Mouse (Mus musculus): ENCODE measurements around the gene Fndc10. TPM values are rescaled to one million over a fixed set of nuclear protein-coding genes. Genes with fewer than 3 reads are reported as not detected.

Fndc10 gene
- polyA plus RNA-seq, 1 experiment from 2014 or later: 2.4 TPM

DNA sequence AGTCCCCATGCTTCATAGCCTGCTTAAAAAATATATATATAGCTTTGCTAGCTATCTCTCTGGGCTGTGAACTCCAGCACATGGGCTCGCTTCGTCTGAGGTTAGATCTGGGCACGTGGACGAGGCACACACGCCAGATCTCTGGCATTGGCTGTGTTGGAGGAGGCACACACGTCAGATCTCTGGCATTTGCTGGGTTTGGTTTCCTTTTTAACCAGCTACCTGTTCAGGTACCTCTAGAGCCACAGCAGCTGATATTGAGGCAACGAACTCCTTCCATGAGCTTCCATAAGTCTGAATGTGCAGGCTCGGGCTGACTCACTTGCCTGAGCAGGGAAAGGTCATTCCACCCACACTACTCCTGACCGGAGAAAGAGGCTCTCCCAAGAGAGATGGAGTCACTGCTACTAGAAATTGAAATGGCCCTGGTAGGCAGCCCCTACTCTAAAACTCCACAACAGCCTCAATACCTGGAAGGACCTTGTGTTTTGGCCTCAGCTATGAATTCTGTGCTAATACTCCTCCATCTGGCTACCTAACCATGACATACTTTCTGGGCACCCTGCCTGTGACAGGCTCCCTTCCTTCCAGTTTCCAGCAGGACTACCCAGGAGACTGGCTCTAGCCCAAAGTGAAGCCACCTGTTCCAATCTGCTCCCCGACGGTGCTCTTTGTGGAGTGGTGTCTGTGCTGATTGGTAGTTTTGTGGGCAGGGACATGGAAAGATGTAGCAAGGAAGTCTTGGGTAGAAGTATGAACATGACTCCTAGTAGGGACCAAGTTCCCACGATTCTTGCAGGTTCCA, 3.4 kb upstream of the Fndc10 start:
- no peak for ATAC-seq (ENCODE audit: insufficient number of reproducible peaks, insufficient read depth, low FRiP score, low read depth)
- Histone ChIP-seq H3K27me3 (ENCODE audit: control insufficient read depth, insufficient read depth, low read length) (peaks cover 12% of the 10 kb centered on the region; the same call in 1 of the 2 replicates), H3K9ac (ENCODE audit: low read length) (no peak overlapping the region), H3K9me3 (ENCODE audit: control insufficient read depth, low read length) (no peaks in the 10 kb centered on the region), H3K4me2 (ENCODE audit: low read length) (no peak overlapping the region), H3K4me3 (ENCODE audit: control insufficient read depth in 1 of 2, insufficient read depth in 1 of 2, low read depth in 1 of 2, low read length in 2 of 2) (no peak overlapping the region), H3K4me1 (ENCODE audit: control insufficient read depth in 2 of 2, insufficient read depth in 2 of 2, low read length in 2 of 2) (no peaks in the 10 kb centered on the region; a peak in 2 of 4 replicates), H3K36me3 (ENCODE audit: control insufficient read depth, insufficient read depth, low read length) (no peaks in the 10 kb centered on the region), H3K27ac (replicated peaks in 1 of 2; ENCODE audit: control insufficient read depth in 1 of 2, insufficient read depth in 1 of 2, low read depth in 2 of 2, low read length in 2 of 2) (no peak overlapping the region)
- WGBS: 72% methylated on average over 12 of the region's 12 CpGs

DNA sequence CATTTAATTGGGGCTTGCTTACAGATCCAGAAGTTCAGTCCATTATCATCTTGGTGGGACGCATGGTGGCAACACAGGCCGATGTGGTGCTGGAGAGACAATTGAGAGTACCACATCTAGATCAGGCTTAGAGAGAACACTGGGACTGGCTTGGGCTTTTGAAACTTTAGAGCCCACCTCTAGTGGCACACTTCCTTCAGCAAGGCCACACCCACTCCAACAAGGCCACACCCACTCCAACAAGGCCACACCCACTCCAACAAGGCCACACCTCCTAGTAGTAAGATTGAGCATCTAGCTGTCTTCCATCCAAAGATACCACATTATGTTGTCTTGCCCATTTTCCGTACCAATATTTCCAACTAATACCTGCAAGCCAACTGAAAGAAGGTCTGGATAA, 1.7 kb upstream of the Fndc10 start:
- Histone ChIP-seq H3K4me1 (ENCODE audit: control insufficient read depth in 2 of 2, insufficient read depth in 2 of 2, low read length in 2 of 2) (peaks cover 0 to 3% of the 10 kb centered on the region in 2 experiments; a peak in 3 of 4 replicates), H3K27me3 (ENCODE audit: control insufficient read depth, insufficient read depth, low read length) (peaks cover 17% of the 10 kb centered on the region; the same call in 1 of the 2 replicates), H3K36me3 (ENCODE audit: control insufficient read depth, insufficient read depth, low read length) (no peaks in the 10 kb centered on the region), H3K4me3 (ENCODE audit: control insufficient read depth in 1 of 2, insufficient read depth in 1 of 2, low read depth in 1 of 2, low read length in 2 of 2) (no peak overlapping the region), H3K4me2 (ENCODE audit: low read length) (no peak overlapping the region), H3K27ac (replicated peaks in 1 of 2; ENCODE audit: control insufficient read depth in 1 of 2, insufficient read depth in 1 of 2, low read depth in 2 of 2, low read length in 2 of 2) (no peak overlapping the region), H3K9me3 (ENCODE audit: control insufficient read depth, low read length) (no peaks in the 10 kb centered on the region), H3K9ac (ENCODE audit: low read length) (no peak overlapping the region)
- 88% methylated on average over 3 of the region's 3 CpGs for WGBS
- ATAC-seq (ENCODE audit: insufficient number of reproducible peaks, insufficient read depth, low FRiP score, low read depth): no peak

- Histone ChIP-seq H3K9ac (ENCODE audit: low read length) (peak overlapping the region; percentile 74), H3K4me1 (ENCODE audit: control insufficient read depth in 2 of 2, insufficient read depth in 2 of 2, low read length in 2 of 2) (peaks cover 0 to 3% of the 10 kb centered on the region in 2 experiments; a peak in 3 of 4 replicates), H3K4me2 (ENCODE audit: low read length) (peak overlapping the region; percentile 97), H3K27me3 (ENCODE audit: control insufficient read depth, insufficient read depth, low read length) (peaks cover 17% of the 10 kb centered on the region; the same call in 1 of the 2 replicates), H3K9me3 (ENCODE audit: control insufficient read depth, low read length) (no peaks in the 10 kb centered on the region), H3K4me3 (ENCODE audit: control insufficient read depth in 1 of 2, insufficient read depth in 1 of 2, low read depth in 1 of 2, low read length in 2 of 2) (peak overlapping the region; percentile 60 to 61), H3K36me3 (ENCODE audit: control insufficient read depth, insufficient read depth, low read length) (no peaks in the 10 kb centered on the region), H3K27ac (replicated peaks in 1 of 2; ENCODE audit: control insufficient read depth in 1 of 2, insufficient read depth in 1 of 2, low read depth in 2 of 2, low read length in 2 of 2) (no peak overlapping the region)
- 2% methylated on average over 92 of the region's 92 CpGs for WGBS
- ATAC-seq (ENCODE audit: insufficient number of reproducible peaks, insufficient read depth, low FRiP score, low read depth): peak; percentile 59
These were observed 600 bp downstream of the Fndc10 start for GRCm38 (mm10) chr4:155694482-155695401.

DNA sequence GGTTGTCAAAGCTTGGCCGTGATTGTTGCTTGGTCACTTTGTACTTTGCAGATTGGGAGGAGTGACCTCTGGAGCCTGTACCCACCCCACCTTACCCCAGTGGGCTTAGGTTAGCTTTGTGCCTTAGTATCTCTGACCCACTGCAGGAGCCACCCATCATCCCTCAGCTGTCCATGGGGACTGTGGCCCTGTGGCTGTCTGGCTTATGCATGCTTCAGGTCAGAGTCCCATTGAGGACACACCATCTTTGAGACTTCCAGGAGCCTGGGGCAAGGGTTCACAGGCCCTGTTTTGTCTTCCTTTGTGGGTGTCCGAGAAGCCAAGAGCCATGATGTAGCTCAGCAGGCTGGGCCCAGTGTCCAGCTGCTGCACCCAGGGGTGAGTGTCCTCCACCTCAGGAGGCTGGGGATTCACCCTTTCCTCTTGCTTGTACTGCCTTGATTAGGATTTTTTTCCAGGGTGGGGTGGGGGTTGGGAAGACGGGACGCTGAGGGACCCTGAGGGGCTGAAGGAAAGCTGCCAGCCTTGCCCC, 1.5 kb downstream of the Fndc10 start:
- Histone ChIP-seq H3K9me3 (ENCODE audit: control insufficient read depth, low read length) (no peaks in the 10 kb centered on the region), H3K36me3 (ENCODE audit: control insufficient read depth, insufficient read depth, low read length) (no peaks in the 10 kb centered on the region), H3K4me1 (ENCODE audit: control insufficient read depth in 2 of 2, insufficient read depth in 2 of 2, low read length in 2 of 2) (peaks cover 0 to 3% of the 10 kb centered on the region in 2 experiments; a peak in 3 of 4 replicates), H3K4me3 (ENCODE audit: control insufficient read depth in 1 of 2, insufficient read depth in 1 of 2, low read depth in 1 of 2, low read length in 2 of 2) (no peak overlapping the region; a peak in 1 of 4 replicates), H3K9ac (ENCODE audit: low read length) (peak overlapping the region; percentile 74; the same call in 1 of the 2 replicates), H3K27ac (replicated peaks in 1 of 2; ENCODE audit: control insufficient read depth in 1 of 2, insufficient read depth in 1 of 2, low read depth in 2 of 2, low read length in 2 of 2) (no peak overlapping the region), H3K27me3 (ENCODE audit: control insufficient read depth, insufficient read depth, low read length) (peaks cover 17% of the 10 kb centered on the region; the same call in 1 of the 2 replicates), H3K4me2 (ENCODE audit: low read length) (peak overlapping the region; percentile 97; the same call in 1 of the 2 replicates)
- ATAC-seq (ENCODE audit: insufficient number of reproducible peaks, insufficient read depth, low FRiP score, low read depth): no peak
- whole genome bisulfite sequencing: 75% methylated on average over 4 of the region's 4 CpGs

DNA sequence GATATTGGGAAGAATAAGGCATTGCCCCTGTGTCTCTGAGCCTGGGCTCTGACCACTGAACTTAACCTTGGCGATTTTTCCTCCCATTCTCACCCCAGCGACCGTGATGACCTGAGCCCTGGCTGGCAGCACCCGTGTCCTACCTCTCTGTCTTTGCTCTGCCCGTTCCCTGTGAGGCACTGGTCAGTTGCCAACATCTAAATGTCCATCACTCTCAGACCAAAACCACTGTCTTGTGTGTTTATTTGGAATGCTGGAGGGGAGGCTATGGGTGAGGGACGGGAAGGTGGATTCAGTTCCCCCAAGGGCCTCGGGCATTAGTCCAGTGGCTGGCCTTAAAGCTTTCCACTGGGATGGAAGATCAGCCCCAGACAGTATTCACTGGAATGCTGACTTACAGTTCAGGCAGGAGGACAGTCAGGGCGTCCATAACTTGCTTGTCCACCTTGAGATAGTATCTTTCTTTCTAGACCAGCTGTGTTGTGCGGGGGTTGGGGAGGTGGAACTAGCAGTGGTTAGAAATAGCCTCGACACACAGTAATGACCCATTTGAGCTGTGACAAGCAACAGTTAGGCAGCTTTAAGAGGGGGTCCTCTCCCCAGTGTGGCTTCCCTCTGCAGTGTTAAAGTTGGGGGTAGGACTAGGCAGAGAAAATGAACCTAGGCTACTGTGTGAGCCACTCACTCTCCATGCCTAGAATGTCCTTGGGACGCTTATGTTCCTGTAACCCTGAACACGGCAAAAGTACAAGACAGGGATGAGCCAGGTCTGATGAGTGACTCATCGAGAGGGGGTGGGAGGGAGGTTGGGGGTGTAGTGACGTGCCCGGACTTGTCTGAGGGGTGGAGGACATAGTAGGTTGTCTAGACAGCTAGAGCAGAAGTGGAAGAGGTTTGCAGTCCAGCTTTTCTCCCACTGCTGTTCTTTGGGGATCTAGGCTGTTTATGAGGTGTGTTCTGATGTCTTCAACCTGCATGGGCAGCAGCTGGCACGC, 2.4 kb downstream of the Fndc10 start:
- WGBS: 61% methylated on average over 16 of the region's 16 CpGs
- no peaks in the 10 kb centered on the region for H3K9me3 ChIP-seq (ENCODE audit: control insufficient read depth, low read length)
- no peaks in the 10 kb centered on the region for H3K36me3 ChIP-seq (ENCODE audit: control insufficient read depth, insufficient read depth, low read length)
- H3K27me3 ChIP-seq (ENCODE audit: control insufficient read depth, insufficient read depth, low read length): peaks cover 17% of the 10 kb centered on the region; the same call in 1 of the 2 replicates
- H3K4me3 ChIP-seq (ENCODE audit: control insufficient read depth in 1 of 2, insufficient read depth in 1 of 2, low read depth in 1 of 2, low read length in 2 of 2): no peak overlapping the region
- ATAC-seq (ENCODE audit: insufficient number of reproducible peaks, insufficient read depth, low FRiP score, low read depth): no peak
- no peak overlapping the region for H3K4me2 ChIP-seq (ENCODE audit: low read length)
- peaks cover 0 to 3% of the 10 kb centered on the region in 2 experiments; a peak in 3 of 4 replicates for H3K4me1 ChIP-seq (ENCODE audit: control insufficient read depth in 2 of 2, insufficient read depth in 2 of 2, low read length in 2 of 2)
- H3K27ac ChIP-seq (replicated peaks in 1 of 2; ENCODE audit: control insufficient read depth in 1 of 2, insufficient read depth in 1 of 2, low read depth in 2 of 2, low read length in 2 of 2): no peak overlapping the region
- peak overlapping the region; percentile 21; the same call in 1 of the 2 replicates for H3K9ac ChIP-seq (ENCODE audit: low read length)

GRCm38 (mm10) chr4:155700425-155700824, 6.3 kb downstream of the Fndc10 start:
- no peak for ATAC-seq (ENCODE audit: insufficient number of reproducible peaks, insufficient read depth, low FRiP score, low read depth)
- Histone ChIP-seq H3K36me3 (ENCODE audit: control insufficient read depth, insufficient read depth, low read length) (no peaks in the 10 kb centered on the region), H3K9me3 (ENCODE audit: control insufficient read depth, low read length) (no peaks in the 10 kb centered on the region), H3K27me3 (ENCODE audit: control insufficient read depth, insufficient read depth, low read length) (peaks cover 9% of the 10 kb centered on the region; the same call in 1 of the 2 replicates), H3K9ac (ENCODE audit: low read length) (no peak overlapping the region), H3K4me1 (ENCODE audit: control insufficient read depth in 2 of 2, insufficient read depth in 2 of 2, low read length in 2 of 2) (peaks cover 3 to 6% of the 10 kb centered on the region in 2 experiments; a peak in 2 of 4 replicates), H3K27ac (replicated peaks in 1 of 2; ENCODE audit: control insufficient read depth in 1 of 2, insufficient read depth in 1 of 2, low read depth in 2 of 2, low read length in 2 of 2) (no peak overlapping the region), H3K4me2 (ENCODE audit: low read length) (no peak overlapping the region), H3K4me3 (ENCODE audit: control insufficient read depth in 1 of 2, insufficient read depth in 1 of 2, low read depth in 1 of 2, low read length in 2 of 2) (no peak overlapping the region)

Measured in heart, embryonic 14.5 days (tissue).